Mouse (Mus musculus): ENCODE measurements around the gene Mrgpra1. TPM values are rescaled to one million over a fixed set of nuclear protein-coding genes. Genes with fewer than 3 reads are reported as not detected.

Gene Mrgpra1
- not detected in 2 replicates for polyA plus RNA-seq (2015; fragmentation: Nextera tagmentation; extraction: Ambion mirVana)

DNA sequence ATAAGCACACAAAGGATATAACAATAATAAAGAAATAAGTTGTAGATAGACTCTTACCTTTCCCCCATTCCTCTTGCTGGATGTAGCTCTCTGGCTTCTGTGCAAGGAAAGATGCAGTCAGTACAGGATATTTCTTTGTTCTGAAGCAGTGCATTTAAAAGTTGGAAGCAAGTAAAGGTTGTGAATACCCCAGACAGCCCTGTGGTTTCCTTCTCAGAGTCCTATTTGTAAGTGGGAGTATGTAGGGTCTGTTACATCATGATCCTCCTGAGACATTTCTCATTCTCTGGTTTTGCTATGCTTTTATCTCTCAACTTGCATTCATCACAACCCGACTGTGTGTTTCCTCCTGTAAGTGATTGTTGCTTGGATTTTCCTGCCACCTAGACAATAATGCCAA, at the start of gene Mrgpra1:
TSS of gene Mrgpra1 (minus strand) at position 101 of the 400 bp plus-strand sequence.

Other genes starting within 250 kb of the Mrgpra1 start
- gene Ptpn5, start 220.6 kb downstream of the Mrgpra1 start, polyA plus RNA-seq (2015; fragmentation: Nextera tagmentation; extraction: Ambion mirVana): not detected in 2 replicates
- not detected in 2 replicates for gene Mrgpra6, start 149.3 kb downstream of the Mrgpra1 start, polyA plus RNA-seq (2015; fragmentation: Nextera tagmentation; extraction: Ambion mirVana)
- gene Mrgpra9, start 101.4 kb downstream of the Mrgpra1 start, polyA plus RNA-seq (2015; fragmentation: Nextera tagmentation; extraction: Ambion mirVana): not detected in 2 replicates
- gene Mrgpra2a, start 97.9 kb upstream of the Mrgpra1 start, polyA plus RNA-seq (2015; fragmentation: Nextera tagmentation; extraction: Ambion mirVana): 2.6 and 3.7 TPM in 2 replicates
- gene Mrgpra2b, start 174.6 kb upstream of the Mrgpra1 start, polyA plus RNA-seq (2015; fragmentation: Nextera tagmentation; extraction: Ambion mirVana): 11.9 and 15.3 TPM in 2 replicates
- not detected in 2 replicates for gene Mrgpra3, start 247.1 kb upstream of the Mrgpra1 start, polyA plus RNA-seq (2015; fragmentation: Nextera tagmentation; extraction: Ambion mirVana)